Mouse (Mus musculus) liver, embryonic 14.5 days (tissue): ENCODE measurements around the gene Sf3b6.

ENCODE experiments used
- CTCF ChIP-seq: IDR thresholded peaks from 2 replicates; pipeline ENCODE4 v1.5.1; 2016; ENCODE audit warnings: antibody characterized with exemption, low read depth, control low read depth
- EP300 ChIP-seq: IDR thresholded peaks from 2 replicates; pipeline ENCODE4 v1.6.1; 2016; ENCODE audit warnings: antibody characterized with exemption, low read depth

DNA sequence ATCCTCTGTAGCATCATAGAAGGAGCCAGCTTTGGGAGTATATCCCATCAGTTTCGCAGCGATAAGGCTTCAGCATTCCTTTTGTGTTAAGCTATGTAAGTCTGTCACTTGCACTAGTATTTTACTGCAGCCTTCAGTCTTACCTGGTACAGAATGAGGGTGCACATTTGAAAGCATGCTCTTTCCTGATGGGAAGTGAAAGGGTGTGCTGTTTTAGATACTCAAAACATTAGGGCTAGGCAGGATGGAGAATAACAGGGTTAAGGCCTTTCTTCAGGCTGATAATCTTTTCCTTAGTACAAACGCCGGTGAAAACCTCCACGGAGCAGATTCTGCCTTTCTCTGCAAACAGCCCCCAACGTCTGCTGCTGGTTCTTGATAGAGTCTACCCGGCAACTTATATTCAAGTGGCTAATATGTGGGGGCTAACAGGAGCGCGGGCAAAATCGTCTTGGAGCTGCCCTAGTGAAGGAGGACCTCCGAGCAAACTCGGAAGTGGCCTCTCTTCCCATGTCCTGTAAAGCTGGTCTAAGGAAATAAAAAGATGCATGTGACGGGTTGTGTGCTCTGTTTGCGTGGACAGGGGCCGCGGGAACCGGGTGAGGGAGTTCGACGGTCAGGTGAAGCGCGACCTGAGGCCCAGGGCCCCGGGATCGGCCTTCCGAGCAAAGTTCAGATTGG lies 524 bp upstream of the Sf3b6 start:
- TF ChIP-seq CTCF: no peak
- no peak for TF ChIP-seq EP300
